Mouse (Mus musculus) c-Kit-positive CD71-positive TER-119-positive erythroid progenitor cells, embryonic 14.5 days (primary cell): ENCODE data around the gene Gm21876.
"Not testable (repeated sequence)": the region's sequence is repeated elsewhere in the genome, so short reads cannot be mapped to it uniquely, and the experiment has no call there.

ENCODE experiments used
- DNase-seq: peaks from one replicate; pipeline ENCODE4 v3.0.0-alpha.2; 2013; ENCODE audit warnings: low spot score

Gene Gm21876

DNA sequence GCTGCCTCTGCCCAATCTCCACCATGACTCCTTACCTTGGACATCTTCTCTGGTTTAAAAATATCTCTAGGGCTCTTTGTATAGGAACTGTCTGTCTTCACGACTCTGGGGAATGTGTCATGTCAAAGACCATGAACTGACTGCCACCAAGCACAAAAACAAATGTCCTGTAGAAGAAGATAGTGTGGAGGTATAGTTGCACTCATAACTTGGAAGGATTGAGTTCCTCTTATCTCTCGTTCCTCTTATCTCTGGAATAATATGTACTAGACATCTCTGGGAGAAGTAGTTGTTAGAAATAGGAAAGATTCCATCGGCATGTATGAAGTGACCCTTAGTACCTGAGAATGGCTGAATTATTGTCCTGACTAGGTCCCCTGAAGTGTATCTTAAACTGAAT is at the start of gene Gm21876:
Gene Gm21876 (minus strand): TSS at position 101 of the 400 bp plus-strand sequence.
- DNase-seq, result no peak

GRCm38 (mm10) chrX:21220422-21220821 is 45.0 kb upstream of the Gm21876 start:
- DNase-seq, result no peak

- not testable (repeated sequence) for DNase-seq
Measured at GRCm38 (mm10) chrX:21146675-21147074, 28.8 kb downstream of the Gm21876 start.
